Mouse (Mus musculus): Measurements from ENCODE around the gene Gm14403. TPM values are rescaled to one million over a fixed set of nuclear protein-coding genes. Genes with fewer than 3 reads are reported as not detected.
"Not testable (repeated sequence)": the region's sequence is repeated elsewhere in the genome, so short reads cannot be mapped to it uniquely, and the experiment has no call there.

Gene Gm14403
- polyA plus RNA-seq (2015; fragmentation: Nextera tagmentation; extraction: Ambion mirVana): 2.2 and 2.8 TPM in 2 replicates

- 25% methylated on average over 7 of the region's 7 CpGs for WGBS
- H3K27ac ChIP-seq (replicated peaks); H3K9ac ChIP-seq (replicated peaks); H3K9me3 ChIP-seq (replicated peaks); ATAC-seq (ENCODE audit: low FRiP score); H3K36me3 ChIP-seq; H3K27me3 ChIP-seq (replicated peaks); H3K4me1 ChIP-seq: not testable (repeated sequence)
- Histone ChIP-seq H3K4me2 (peak within 1 kb of the TSS; percentile 43), H3K4me3 (replicated peaks) (peak within 1 kb of the TSS; percentile 35)
These were observed at the start of gene Gm14403 for GRCm38 (mm10) chr2:177498067-177498466. TSS of gene Gm14403 (plus strand) at chr2:177498215.

GRCm38 (mm10) chr2:177464676-177465075 lies 33.3 kb upstream of the Gm14403 start, which contains the start of gene Zfp970:
TSS of gene Zfp970 (plus strand) at chr2:177464733.
- H3K27ac ChIP-seq (replicated peaks); ATAC-seq (ENCODE audit: low FRiP score); H3K9ac ChIP-seq (replicated peaks); H3K9me3 ChIP-seq (replicated peaks); H3K36me3 ChIP-seq; H3K27me3 ChIP-seq (replicated peaks); H3K4me1 ChIP-seq: not testable (repeated sequence)
- WGBS: 10% methylated on average over 6 of the region's 9 CpGs
- Histone ChIP-seq H3K4me2 (peak within 1 kb of the TSS; percentile 47), H3K4me3 (replicated peaks) (peak within 1 kb of the TSS; percentile 40)

- not testable (repeated sequence) for H3K9me3 ChIP-seq (replicated peaks); H3K36me3 ChIP-seq; H3K4me2 ChIP-seq; H3K4me1 ChIP-seq; H3K4me3 ChIP-seq (replicated peaks); ATAC-seq (ENCODE audit: low FRiP score); H3K27me3 ChIP-seq (replicated peaks); H3K9ac ChIP-seq (replicated peaks); H3K27ac ChIP-seq (replicated peaks)
These were observed 29.8 kb upstream of the Gm14403 start for GRCm38 (mm10) chr2:177468222-177468621.

DNA sequence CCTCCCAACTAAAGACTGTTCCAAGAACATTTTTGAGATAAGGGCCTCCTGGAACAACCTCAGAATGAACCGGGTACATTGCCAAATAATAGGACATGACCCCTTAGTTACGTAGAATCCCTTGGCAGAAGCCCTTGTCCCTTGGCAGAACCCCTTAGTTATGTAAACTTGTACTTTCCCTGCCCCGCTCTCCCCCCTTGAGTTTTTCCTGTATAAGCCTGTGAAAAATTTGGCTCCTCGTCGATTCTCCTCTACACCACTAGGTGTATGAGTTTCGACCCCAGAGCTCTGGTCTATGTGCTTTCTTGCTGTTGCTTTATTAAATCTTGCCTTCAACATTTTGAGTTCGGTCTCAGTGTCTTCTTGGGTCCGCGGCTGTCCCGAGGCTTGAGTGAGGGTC lies 25.8 kb upstream of the Gm14403 start:
- H3K4me2 ChIP-seq; H3K27me3 ChIP-seq (replicated peaks); H3K4me1 ChIP-seq; H3K27ac ChIP-seq (replicated peaks); H3K36me3 ChIP-seq; H3K4me3 ChIP-seq (replicated peaks); H3K9ac ChIP-seq (replicated peaks); ATAC-seq (ENCODE audit: low FRiP score); H3K9me3 ChIP-seq (replicated peaks): not testable (repeated sequence)
- WGBS: 94% methylated on average over 6 of the region's 10 CpGs

- H3K9ac ChIP-seq (replicated peaks); H3K27ac ChIP-seq (replicated peaks); H3K9me3 ChIP-seq (replicated peaks); ATAC-seq (ENCODE audit: low FRiP score); H3K27me3 ChIP-seq (replicated peaks); H3K4me1 ChIP-seq; H3K4me2 ChIP-seq; H3K36me3 ChIP-seq; H3K4me3 ChIP-seq (replicated peaks): not testable (repeated sequence)
- 93% methylated on average over 1 of the region's 1 CpGs for WGBS
These were observed 16.0 kb upstream of the Gm14403 start for GRCm38 (mm10) chr2:177481971-177482370.

- WGBS: 90% methylated on average over 11 of the region's 11 CpGs
- H3K4me2 ChIP-seq; H3K9me3 ChIP-seq (replicated peaks); H3K4me3 ChIP-seq (replicated peaks); ATAC-seq (ENCODE audit: low FRiP score); H3K4me1 ChIP-seq; H3K27me3 ChIP-seq (replicated peaks); H3K27ac ChIP-seq (replicated peaks); H3K9ac ChIP-seq (replicated peaks); H3K36me3 ChIP-seq: not testable (repeated sequence)
These were observed 14.6 kb upstream of the Gm14403 start for GRCm38 (mm10) chr2:177483238-177483948.

- not testable (repeated sequence) for H3K4me2 ChIP-seq; H3K4me3 ChIP-seq (replicated peaks); ATAC-seq (ENCODE audit: low FRiP score); H3K36me3 ChIP-seq; H3K27ac ChIP-seq (replicated peaks); H3K9me3 ChIP-seq (replicated peaks); H3K9ac ChIP-seq (replicated peaks); H3K27me3 ChIP-seq (replicated peaks); H3K4me1 ChIP-seq
- 64% methylated on average over 1 of the region's 1 CpGs for WGBS
These were observed 1.2 kb downstream of the Gm14403 start for GRCm38 (mm10) chr2:177499182-177499581.

DNA sequence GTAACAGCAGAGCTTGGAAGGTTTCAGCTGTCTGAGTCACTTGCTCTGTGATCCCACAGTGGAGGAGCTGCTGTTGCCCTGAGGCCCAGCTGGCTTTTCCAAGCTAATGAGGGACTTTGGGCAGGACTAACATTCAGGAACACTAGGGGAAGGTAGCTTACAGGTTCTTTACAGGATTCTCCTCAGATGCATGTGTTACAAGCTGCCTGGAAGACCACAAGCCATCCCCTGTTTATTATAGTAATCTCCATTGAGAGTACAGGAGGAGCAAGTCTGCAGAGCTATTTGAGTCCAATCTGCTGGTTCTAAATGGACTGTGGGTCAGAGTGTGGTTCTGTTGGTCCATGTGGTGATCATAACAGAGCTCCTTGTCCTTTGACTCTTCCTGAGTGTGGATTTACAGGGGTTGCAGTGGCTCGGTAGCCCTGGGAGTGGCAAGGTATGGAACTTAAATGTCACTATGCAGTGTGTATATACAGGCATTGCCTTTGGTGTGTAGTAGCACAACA lies 7.2 kb downstream of the Gm14403 start:
- not testable (repeated sequence) for H3K9me3 ChIP-seq (replicated peaks); H3K4me2 ChIP-seq; ATAC-seq (ENCODE audit: low FRiP score); H3K4me1 ChIP-seq; H3K4me3 ChIP-seq (replicated peaks); H3K36me3 ChIP-seq; H3K9ac ChIP-seq (replicated peaks); H3K27me3 ChIP-seq (replicated peaks); H3K27ac ChIP-seq (replicated peaks)
- 89% methylated on average over 1 of the region's 1 CpGs for WGBS

DNA sequence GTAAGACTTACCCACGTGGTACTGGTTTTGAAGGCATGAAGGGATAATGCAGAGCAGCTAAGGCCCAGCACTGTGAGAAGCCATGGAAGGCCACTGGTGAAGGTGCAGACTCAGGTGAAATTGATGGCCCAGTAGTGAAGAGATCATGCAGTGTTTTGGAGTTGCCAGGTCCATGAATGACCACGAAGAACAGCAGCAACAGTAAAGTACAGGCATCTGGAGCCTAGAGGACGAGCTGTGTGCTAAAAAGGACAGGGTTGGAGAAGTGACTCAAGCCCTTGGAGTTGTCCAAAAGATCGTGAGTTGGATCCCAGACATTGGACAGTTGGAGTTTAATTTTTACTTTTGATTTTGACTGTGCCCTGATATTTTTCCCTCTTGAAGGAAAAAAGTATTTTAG lies 13.4 kb downstream of the Gm14403 start:
- not testable (repeated sequence) for ATAC-seq (ENCODE audit: low FRiP score); H3K27ac ChIP-seq (replicated peaks); H3K27me3 ChIP-seq (replicated peaks); H3K4me3 ChIP-seq (replicated peaks); H3K9ac ChIP-seq (replicated peaks); H3K9me3 ChIP-seq (replicated peaks); H3K4me1 ChIP-seq; H3K36me3 ChIP-seq; H3K4me2 ChIP-seq
- WGBS: 73% methylated on average over 4 of the region's 4 CpGs

- H3K27me3 ChIP-seq (replicated peaks); ATAC-seq (ENCODE audit: low FRiP score); H3K4me1 ChIP-seq; H3K4me3 ChIP-seq (replicated peaks); H3K27ac ChIP-seq (replicated peaks); H3K9ac ChIP-seq (replicated peaks); H3K9me3 ChIP-seq (replicated peaks); H3K36me3 ChIP-seq; H3K4me2 ChIP-seq: not testable (repeated sequence)
- WGBS: 93% methylated on average over 3 of the region's 3 CpGs
These were observed 14.0 kb downstream of the Gm14403 start for GRCm38 (mm10) chr2:177511972-177512371.

DNA sequence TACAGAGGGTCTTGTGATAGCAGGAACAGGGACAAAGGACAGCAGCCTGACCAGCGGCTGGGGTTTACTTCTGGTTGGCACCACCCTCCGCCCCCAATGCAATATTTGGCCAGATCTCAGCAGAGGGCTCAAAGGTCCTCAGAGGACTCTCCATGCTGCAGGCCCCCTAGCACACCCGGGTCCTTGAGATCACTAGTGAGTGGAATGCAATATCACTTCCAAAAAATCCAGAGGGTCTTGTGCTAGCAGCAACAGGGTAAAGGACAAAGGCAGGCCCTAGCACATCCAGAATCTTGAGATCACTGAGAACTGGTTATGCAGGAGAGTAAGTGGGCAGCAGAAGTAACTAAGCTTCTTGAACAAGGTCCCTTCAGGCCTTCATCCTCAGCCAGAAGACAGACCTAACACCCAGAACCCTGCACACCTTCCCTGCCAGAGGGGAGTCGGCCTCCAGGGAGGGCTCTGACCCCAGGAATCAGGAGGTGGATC lies 16.0 kb downstream of the Gm14403 start:
- H3K9me3 ChIP-seq (replicated peaks); H3K4me1 ChIP-seq; H3K4me2 ChIP-seq; H3K9ac ChIP-seq (replicated peaks); H3K4me3 ChIP-seq (replicated peaks); H3K27me3 ChIP-seq (replicated peaks); H3K27ac ChIP-seq (replicated peaks); ATAC-seq (ENCODE audit: low FRiP score); H3K36me3 ChIP-seq: not testable (repeated sequence)
- WGBS: 79% methylated on average over 4 of the region's 4 CpGs

DNA sequence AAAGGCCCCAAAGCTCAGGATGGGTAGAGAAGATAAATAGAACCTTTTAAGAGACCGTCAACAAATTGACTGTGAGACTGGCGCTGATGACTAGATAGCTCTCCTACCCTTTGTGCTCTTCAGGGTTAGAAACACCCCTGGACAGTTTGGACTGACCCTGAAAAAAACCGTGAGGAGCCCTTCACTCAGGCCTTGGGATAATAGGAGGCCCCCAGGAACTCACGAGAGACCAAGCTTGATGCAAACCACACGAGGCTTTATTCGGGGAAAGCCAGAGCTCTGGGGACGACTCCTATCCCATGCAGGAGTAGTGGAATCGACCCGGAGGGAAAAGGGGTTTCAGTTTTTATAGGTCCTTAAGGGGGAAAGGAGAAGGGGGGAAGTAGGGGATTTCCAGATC lies 19.7 kb downstream of the Gm14403 start:
- H3K4me3 ChIP-seq (replicated peaks); H3K4me2 ChIP-seq; H3K27me3 ChIP-seq (replicated peaks); H3K9ac ChIP-seq (replicated peaks); ATAC-seq (ENCODE audit: low FRiP score); H3K4me1 ChIP-seq; H3K36me3 ChIP-seq; H3K9me3 ChIP-seq (replicated peaks); H3K27ac ChIP-seq (replicated peaks): not testable (repeated sequence)
- 86% methylated on average over 9 of the region's 9 CpGs for WGBS
